Comparison of ENCODE assay signal across 8 mouse cellular contexts in genomic region chr3:134828875-134829530, GRCm38 (mm10). TPM values are rescaled to one million over a fixed set of nuclear protein-coding genes. Genes with fewer than 3 reads are reported as not detected.
A peak's percentile ranks its signal among the peaks of the same experiment; 100 is the strongest.
DNase-seq lines count a peak whose midpoint lies in the region; ATAC-seq and TF ChIP-seq lines count a peak whose summit lies in the region.

TSS of gene Tacr3 (plus strand) at chr3:134829007.

- no peak for TF ChIP-seq CTCF in hindbrain, postnatal 0 days (IDR thresholded peaks at IDR 0.05; ENCODE audit: low read depth)

- DNase-seq in heart, postnatal 4 days = no peak
- peak; percentile 28 for DNase-seq in ES-CJ7 (ENCODE audit: low read depth, low spot score)
- peak; percentile 49 for DNase-seq in embryonic facial prominence, embryonic 10.5 days (ENCODE audit: low spot score)
- peak; percentile 28 for DNase-seq in hindbrain, postnatal 0 days (ENCODE audit: low spot score)
- DNase-seq in midbrain, embryonic 11.5 days (ENCODE audit: low spot score, missing footprints) = peak; percentile 93
- DNase-seq in natural killer cell, adult 2 months (ENCODE audit: low spot score in 2 of 2) = no peak

- WGBS in heart, embryonic 15.5 days = 2% methylated on average over 36 of the region's 36 CpGs
- 1% methylated on average over 36 of the region's 36 CpGs for WGBS in embryonic facial prominence, embryonic 10.5 days
- 1% methylated on average over 36 of the region's 36 CpGs for WGBS in hindbrain, postnatal 0 days
- WGBS in midbrain, embryonic 11.5 days = under 1% methylated on average over 36 of the region's 36 CpGs
- 1% methylated on average over 36 of the region's 36 CpGs for WGBS in stomach, embryonic 16.5 days

- peaks cover 9% of the 10 kb centered on the region for H3K4me1 ChIP-seq in heart, embryonic 15.5 days (replicated peaks)
- peaks cover 10% of the 10 kb centered on the region for H3K4me1 ChIP-seq in embryonic facial prominence, embryonic 10.5 days
- 0 out of 2 replicates have a peak, but pooled peaks cover 4% of the 10 kb centered on the region for H3K4me1 ChIP-seq in hindbrain, postnatal 0 days (ENCODE audit: insufficient read depth, low read length)
- no peaks in the 10 kb centered on the region for H3K4me1 ChIP-seq in midbrain, embryonic 11.5 days (ENCODE audit: control insufficient read depth, insufficient read depth, low read length)
- peaks cover 5% of the 10 kb centered on the region; the same call in 1 of the 2 replicates for H3K4me1 ChIP-seq in stomach, embryonic 16.5 days (ENCODE audit: control insufficient read depth, insufficient read depth, low read length)

- H3K9ac ChIP-seq in heart, embryonic 15.5 days = no peak within 1 kb of the TSS
- H3K9ac ChIP-seq in hindbrain, postnatal 0 days (replicated peaks; ENCODE audit: low read length) = peak within 1 kb of the TSS; percentile 44; the same call in 1 of the 2 replicates
- peak within 1 kb of the TSS; percentile 46 for H3K9ac ChIP-seq in midbrain, embryonic 11.5 days (ENCODE audit: low read length)
- H3K9ac ChIP-seq in stomach, embryonic 16.5 days (ENCODE audit: low read length) = peak within 1 kb of the TSS; percentile 52

- H3K4me3 ChIP-seq in heart, embryonic 15.5 days = peak within 1 kb of the TSS; percentile 42
- peak within 1 kb of the TSS; percentile 62 for H3K4me3 ChIP-seq in embryonic facial prominence, embryonic 10.5 days
- H3K4me3 ChIP-seq in hindbrain, postnatal 0 days (ENCODE audit: low read length) = peak within 1 kb of the TSS; percentile 49
- H3K4me3 ChIP-seq in midbrain, embryonic 11.5 days (ENCODE audit: low read depth, low read length) = peak within 1 kb of the TSS; percentile 43
- peak within 1 kb of the TSS; percentile 46 for H3K4me3 ChIP-seq in stomach, embryonic 16.5 days (replicated peaks; ENCODE audit: low read length)

- H3K27ac ChIP-seq in heart, embryonic 15.5 days = no peak within 1 kb of the TSS
- H3K27ac ChIP-seq in embryonic facial prominence, embryonic 10.5 days (replicated peaks) = no peak within 1 kb of the TSS; the same call in 1 of the 2 replicates
- no peak within 1 kb of the TSS for H3K27ac ChIP-seq in hindbrain, postnatal 0 days
- H3K27ac ChIP-seq in midbrain, embryonic 11.5 days (ENCODE audit: low read depth, low read length) = no peak within 1 kb of the TSS
- no peak within 1 kb of the TSS for H3K27ac ChIP-seq in stomach, embryonic 16.5 days (ENCODE audit: low read length)

- no peaks in the 10 kb centered on the region for H3K36me3 ChIP-seq in heart, embryonic 15.5 days
- H3K36me3 ChIP-seq in embryonic facial prominence, embryonic 10.5 days (replicated peaks) = no peaks in the 10 kb centered on the region
- no peaks in the 10 kb centered on the region for H3K36me3 ChIP-seq in hindbrain, postnatal 0 days (ENCODE audit: insufficient read depth, low read length)
- H3K36me3 ChIP-seq in midbrain, embryonic 11.5 days (ENCODE audit: control insufficient read depth, insufficient read depth, low read length) = no peaks in the 10 kb centered on the region
- H3K36me3 ChIP-seq in stomach, embryonic 16.5 days (ENCODE audit: control insufficient read depth, insufficient read depth, low read length) = no peaks in the 10 kb centered on the region

- peak within 1 kb of the TSS; percentile 85 for H3K4me2 ChIP-seq in heart, embryonic 15.5 days
- H3K4me2 ChIP-seq in hindbrain, postnatal 0 days (ENCODE audit: low read depth, low read length) = peak within 1 kb of the TSS; percentile 90
- H3K4me2 ChIP-seq in midbrain, embryonic 11.5 days = peak within 1 kb of the TSS; percentile 94
- peak within 1 kb of the TSS; percentile 87 for H3K4me2 ChIP-seq in stomach, embryonic 16.5 days (ENCODE audit: low read depth, low read length)

- no peaks in the 10 kb centered on the region for H3K9me3 ChIP-seq in heart, embryonic 15.5 days (replicated peaks)
- H3K9me3 ChIP-seq in embryonic facial prominence, embryonic 10.5 days = no peaks in the 10 kb centered on the region
- H3K9me3 ChIP-seq in hindbrain, postnatal 0 days (ENCODE audit: low read length) = no peaks in the 10 kb centered on the region
- no peaks in the 10 kb centered on the region for H3K9me3 ChIP-seq in midbrain, embryonic 11.5 days (ENCODE audit: control insufficient read depth, low read length)
- H3K9me3 ChIP-seq in stomach, embryonic 16.5 days (replicated peaks; ENCODE audit: control insufficient read depth, low read length) = no peaks in the 10 kb centered on the region

- H3K27me3 ChIP-seq in heart, embryonic 15.5 days = peaks cover 11% of the 10 kb centered on the region
- peaks cover 27% of the 10 kb centered on the region for H3K27me3 ChIP-seq in embryonic facial prominence, embryonic 10.5 days (replicated peaks; ENCODE audit: low read depth, poor library complexity, severe bottlenecking)
- no peaks in the 10 kb centered on the region for H3K27me3 ChIP-seq in hindbrain, postnatal 0 days (ENCODE audit: insufficient read depth, low read length)
- H3K27me3 ChIP-seq in midbrain, embryonic 11.5 days (ENCODE audit: control insufficient read depth, insufficient read depth, low read length) = no peaks in the 10 kb centered on the region
- H3K27me3 ChIP-seq in stomach, embryonic 16.5 days (ENCODE audit: control insufficient read depth, insufficient read depth, low read length) = no peaks in the 10 kb centered on the region

- no peak for ATAC-seq in heart, embryonic 15.5 days (replicated peaks; ENCODE audit: insufficient number of reproducible peaks, insufficient read depth, low FRiP score, low read depth)
- ATAC-seq in hindbrain, postnatal 0 days = peak; percentile 57
- ATAC-seq in midbrain, embryonic 11.5 days (ENCODE audit: low FRiP score) = peak; percentile 83
- ATAC-seq in stomach, embryonic 16.5 days (ENCODE audit: insufficient read depth, low FRiP score) = peak; percentile 25; the same call in 1 of the 2 replicates

RNA-seq across cellular contexts. Expression of gene Tacr3, which starts in this region (rescaled TPM):
- polyA plus RNA-seq in heart, embryonic 15.5 days (2015; fragmentation: Nextera tagmentation; extraction: Ambion mirVana) = 0.03 TPM in 1 of 2 replicates, not detected in the other
- not detected for total RNA-seq in heart, postnatal 4 days (2021)
- 0.18 and 0.39 TPM in 2 replicates for polyA plus RNA-seq in embryonic facial prominence, embryonic 10.5 days (2016; fragmentation: Nextera tagmentation; extraction: Ambion mirVana)
- 4.1 and 7.6 TPM in 2 replicates for total RNA-seq in hindbrain, postnatal 0 days (2014; rRNA removed)
- 4.6 and 4.9 TPM in 2 replicates for polyA plus RNA-seq in hindbrain, postnatal 0 days (2015; fragmentation: Nextera tagmentation; extraction: Ambion mirVana)
- 0.28 and 0.89 TPM in 2 replicates for polyA plus RNA-seq in midbrain, embryonic 11.5 days (2014; fragmentation: Nextera tagmentation; extraction: Ambion mirVana)
- polyA plus RNA-seq in stomach, embryonic 16.5 days (2015; fragmentation: Nextera tagmentation; extraction: Ambion mirVana) = 1.2 and 1.3 TPM in 2 replicates

Comparison
In these comparisons a context has a peak if more than half of its experiments do, and no peak if none do; other contexts are left out.
1. Peak in DNase-seq and H3K4me3 ChIP-seq in embryonic facial prominence, embryonic 10.5 days; RNA of the gene not detected or under 1 TPM.
2. Peak in DNase-seq, ATAC-seq, H3K4me3 ChIP-seq, H3K9ac ChIP-seq and H3K4me2 ChIP-seq in midbrain, embryonic 11.5 days; RNA of the gene not detected or under 1 TPM.
3. DNase-seq: peak in ES-CJ7 (single experiment) and hindbrain, postnatal 0 days (single experiment); none in heart, postnatal 4 days (single experiment) and natural killer cell, adult 2 months (0 of 2).
4. Peak in every context shown above with its lines, with median percentiles within 50 percentile points of each other: H3K4me2 ChIP-seq and H3K4me3 ChIP-seq.